Mouse (Mus musculus) limb, embryonic 11.5 days (tissue): ENCODE results near the gene Hrh2. TPM values are rescaled to one million over a fixed set of nuclear protein-coding genes. Genes with fewer than 3 reads are reported as not detected.

Source experiments
- ATAC-seq: fragments of 200-750 bp; cut with Nextera tagmentation; 2 replicates; pipeline ENCODE4 v1.8.0; 2017; ENCODE audit warnings: low read depth; ENCODE audit not compliant: insufficient number of reproducible peaks, low FRiP score, low TSS enrichment
- DNase-seq: peaks from one replicate; pipeline ENCODE4 v3.0.0-alpha.2; 2015; ENCODE audit warnings: low spot score
- H3K27ac ChIP-seq: fragments of 300-500 bp; sonication (generic); replicated peaks from 2 replicates; pipeline ENCODE4 v1.5.1; 2014; ENCODE audit warnings: low read depth, mild to moderate bottlenecking, low read length
- H3K27me3 ChIP-seq: fragments of 300-500 bp; sonication (generic); 2 replicates; pipeline ENCODE4 v1.6.1; 2014; ENCODE audit warnings: mild to moderate bottlenecking, low read length, mixed read lengths; ENCODE audit not compliant: control insufficient read depth, insufficient read depth
- H3K36me3 ChIP-seq: fragments of 300-500 bp; sonication (generic); 2 replicates; pipeline ENCODE4 v1.6.1; 2014; ENCODE audit warnings: mild to moderate bottlenecking, low read length, moderate library complexity, mixed read lengths; ENCODE audit not compliant: control insufficient read depth, insufficient read depth
- H3K4me1 ChIP-seq: fragments of 300-500 bp; sonication (generic); 2 replicates; pipeline ENCODE4 v1.6.1; 2014; ENCODE audit warnings: low read length, mixed read lengths; ENCODE audit not compliant: control insufficient read depth, insufficient read depth
- H3K4me2 ChIP-seq: fragments of 300-500 bp; sonication (generic); 2 replicates; pipeline ENCODE4 v1.6.1; 2014; ENCODE audit warnings: low read depth, mild to moderate bottlenecking, moderate library complexity; ENCODE audit not compliant: severe bottlenecking
- H3K4me3 ChIP-seq: fragments of 300-500 bp; sonication (generic); 2 replicates; pipeline ENCODE4 v1.5.1; 2014; ENCODE audit warnings: low read depth, low read length
- H3K9ac ChIP-seq: fragments of 300-500 bp; sonication (generic); 2 replicates; pipeline ENCODE4 v1.6.1; 2014; ENCODE audit warnings: mild to moderate bottlenecking, low read length
- H3K9me3 ChIP-seq: fragments of 300-500 bp; sonication (generic); 2 replicates; pipeline ENCODE4 v1.6.1; 2016; ENCODE audit warnings: low read length; ENCODE audit not compliant: control insufficient read depth
- WGBS: fragments of 180-500 bp; shearing (Covaris S2); extraction: QIAGEN DNeasy Blood & Tissue Kit; methylation state at CpG from one replicate; pipeline ENCODE4 v1.1.7; 2014; 5-methylcytosine and 5-hydroxymethylcytosine counted together
- polyA plus RNA-seq: library from polyadenylated mRNA; unstranded; fragments of >200 nt; fragmentation: Nextera tagmentation; extraction: Ambion mirVana; gene quantifications from 2 replicates; pipeline ENCODE4 v1.2.1, GENCODE M21; 2014

The Hrh2 gene
- polyA plus RNA-seq, 1 experiment from 2014 or later: not detected

DNA sequence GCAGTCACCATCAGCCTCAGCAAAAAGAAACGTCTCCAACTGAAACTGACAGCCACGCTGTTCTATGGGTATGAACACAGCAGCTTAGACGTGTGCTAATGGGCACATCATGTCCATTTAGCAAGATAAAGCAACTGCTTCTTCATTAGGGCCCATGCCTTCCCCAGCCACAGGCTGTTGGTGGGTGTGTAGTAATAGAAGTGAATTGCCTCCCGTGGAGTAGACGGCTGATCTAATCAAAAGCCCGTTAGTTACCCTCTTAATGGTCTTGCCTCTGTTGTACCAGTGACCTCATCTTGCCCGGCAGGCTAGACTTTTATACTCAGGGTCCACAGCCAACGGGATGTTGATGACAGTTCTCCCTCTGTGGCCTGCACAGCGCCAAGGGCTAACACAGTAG, 7.1 kb downstream of the Hrh2 start:
- WGBS: 44% methylated on average over 9 of the region's 9 CpGs
- no peaks in the 10 kb centered on the region for H3K4me1 ChIP-seq
- no peak for ATAC-seq
- H3K36me3 ChIP-seq: no peaks in the 10 kb centered on the region
- DNase-seq: no peak
- no peaks in the 10 kb centered on the region for H3K27me3 ChIP-seq
- no peak overlapping the region for H3K27ac ChIP-seq
- no peak overlapping the region for H3K9ac ChIP-seq
- H3K9me3 ChIP-seq: no peaks in the 10 kb centered on the region
- H3K4me3 ChIP-seq: no peak overlapping the region
- H3K4me2 ChIP-seq: no peak overlapping the region

- H3K27me3 ChIP-seq: no peaks in the 10 kb centered on the region
- no peak overlapping the region for H3K9ac ChIP-seq
- 84% methylated on average over 8 of the region's 8 CpGs for WGBS
- H3K27ac ChIP-seq: no peak overlapping the region
- no peak overlapping the region for H3K4me2 ChIP-seq
- no peaks in the 10 kb centered on the region for H3K36me3 ChIP-seq
- no peak overlapping the region for H3K4me3 ChIP-seq
- no peak for DNase-seq
- H3K4me1 ChIP-seq: no peaks in the 10 kb centered on the region
- no peaks in the 10 kb centered on the region for H3K9me3 ChIP-seq
- ATAC-seq: no peak
Measured at GRCm38 (mm10) chr13:54202458-54202857, 10.5 kb downstream of the Hrh2 start.

DNA sequence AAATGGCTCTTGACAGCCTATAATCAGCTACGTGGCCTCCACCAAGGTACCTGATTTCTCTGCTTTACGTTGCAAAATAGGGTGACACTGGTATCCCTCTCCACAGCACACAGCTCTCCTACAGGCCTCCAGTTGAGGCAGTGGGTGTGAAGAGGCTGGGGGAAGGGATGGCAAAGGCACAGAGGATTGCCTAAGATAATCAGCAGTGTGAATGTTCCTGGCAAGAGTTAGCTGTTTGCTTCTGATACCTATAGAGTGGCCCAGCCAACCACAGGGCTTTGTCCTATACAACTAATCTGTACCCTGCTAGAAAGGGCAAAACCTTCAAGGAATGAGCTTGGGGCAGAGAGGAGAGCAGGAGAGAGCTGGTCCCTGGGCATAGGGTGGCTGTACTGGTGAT, 11.5 kb downstream of the Hrh2 start:
- H3K27me3 ChIP-seq: no peaks in the 10 kb centered on the region
- no peak overlapping the region for H3K4me3 ChIP-seq
- no peak overlapping the region for H3K4me2 ChIP-seq
- DNase-seq: no peak
- H3K36me3 ChIP-seq: no peaks in the 10 kb centered on the region
- no peaks in the 10 kb centered on the region for H3K9me3 ChIP-seq
- H3K4me1 ChIP-seq: no peaks in the 10 kb centered on the region
- H3K27ac ChIP-seq: no peak overlapping the region
- no peak overlapping the region for H3K9ac ChIP-seq
- 65% methylated on average over 2 of the region's 2 CpGs for WGBS
- ATAC-seq: no peak

GRCm38 (mm10) chr13:54205195-54205594, 13.3 kb downstream of the Hrh2 start:
- H3K4me3 ChIP-seq: no peak overlapping the region
- H3K9me3 ChIP-seq: no peaks in the 10 kb centered on the region
- H3K36me3 ChIP-seq: no peaks in the 10 kb centered on the region
- no peak for ATAC-seq
- no peak overlapping the region for H3K9ac ChIP-seq
- no peaks in the 10 kb centered on the region for H3K27me3 ChIP-seq
- WGBS: 86% methylated on average over 7 of the region's 7 CpGs
- H3K4me1 ChIP-seq: no peaks in the 10 kb centered on the region
- DNase-seq: no peak
- H3K27ac ChIP-seq: no peak overlapping the region
- no peak overlapping the region for H3K4me2 ChIP-seq

DNA sequence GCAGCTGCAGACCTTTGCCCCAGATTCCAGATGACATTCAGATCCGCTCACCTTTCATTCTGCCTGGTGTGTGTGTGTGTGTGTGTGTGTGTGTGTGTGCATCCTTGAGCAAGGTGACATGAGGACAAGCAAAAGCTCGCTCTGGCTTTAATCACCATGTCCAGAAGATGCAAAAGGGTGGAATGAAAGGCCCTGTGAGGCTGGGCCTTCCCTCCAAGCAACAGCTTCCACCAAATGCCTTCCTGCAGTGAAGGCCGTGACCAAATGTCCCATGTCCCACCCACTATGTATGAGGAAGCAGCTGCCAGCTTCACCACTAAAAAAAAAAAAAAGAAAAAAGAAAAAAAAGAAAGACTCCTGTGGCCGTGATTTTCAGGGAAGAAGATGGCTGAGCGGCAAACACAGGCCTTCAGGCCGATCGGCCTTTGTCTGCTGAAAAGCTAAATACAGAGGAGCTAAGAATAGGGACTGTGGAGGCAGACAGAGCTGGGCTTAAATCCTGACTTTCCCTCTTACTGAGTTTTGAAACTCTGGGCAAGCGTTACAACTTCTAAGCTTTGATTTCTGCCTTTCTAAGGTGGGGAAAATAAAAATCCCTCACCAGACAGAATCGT, 14.3 kb downstream of the Hrh2 start:
- Histone ChIP-seq H3K4me3 (no peak overlapping the region), H3K9me3 (no peaks in the 10 kb centered on the region), H3K36me3 (no peaks in the 10 kb centered on the region), H3K4me1 (no peaks in the 10 kb centered on the region), H3K27me3 (no peaks in the 10 kb centered on the region), H3K9ac (no peak overlapping the region), H3K27ac (no peak overlapping the region), H3K4me2 (no peak overlapping the region)
- no peak for DNase-seq
- no peak for ATAC-seq
- 77% methylated on average over 9 of the region's 9 CpGs for WGBS

- ATAC-seq (no peak), DNase-seq (no peak)
- Histone ChIP-seq H3K4me1 (no peaks in the 10 kb centered on the region), H3K27me3 (no peaks in the 10 kb centered on the region), H3K27ac (no peak overlapping the region), H3K9me3 (no peaks in the 10 kb centered on the region), H3K9ac (no peak overlapping the region), H3K36me3 (no peaks in the 10 kb centered on the region), H3K4me2 (no peak overlapping the region), H3K4me3 (no peak overlapping the region)
- 67% methylated on average over 8 of the region's 8 CpGs for WGBS
Measured at GRCm38 (mm10) chr13:54209476-54210253, 17.7 kb downstream of the Hrh2 start.

DNA sequence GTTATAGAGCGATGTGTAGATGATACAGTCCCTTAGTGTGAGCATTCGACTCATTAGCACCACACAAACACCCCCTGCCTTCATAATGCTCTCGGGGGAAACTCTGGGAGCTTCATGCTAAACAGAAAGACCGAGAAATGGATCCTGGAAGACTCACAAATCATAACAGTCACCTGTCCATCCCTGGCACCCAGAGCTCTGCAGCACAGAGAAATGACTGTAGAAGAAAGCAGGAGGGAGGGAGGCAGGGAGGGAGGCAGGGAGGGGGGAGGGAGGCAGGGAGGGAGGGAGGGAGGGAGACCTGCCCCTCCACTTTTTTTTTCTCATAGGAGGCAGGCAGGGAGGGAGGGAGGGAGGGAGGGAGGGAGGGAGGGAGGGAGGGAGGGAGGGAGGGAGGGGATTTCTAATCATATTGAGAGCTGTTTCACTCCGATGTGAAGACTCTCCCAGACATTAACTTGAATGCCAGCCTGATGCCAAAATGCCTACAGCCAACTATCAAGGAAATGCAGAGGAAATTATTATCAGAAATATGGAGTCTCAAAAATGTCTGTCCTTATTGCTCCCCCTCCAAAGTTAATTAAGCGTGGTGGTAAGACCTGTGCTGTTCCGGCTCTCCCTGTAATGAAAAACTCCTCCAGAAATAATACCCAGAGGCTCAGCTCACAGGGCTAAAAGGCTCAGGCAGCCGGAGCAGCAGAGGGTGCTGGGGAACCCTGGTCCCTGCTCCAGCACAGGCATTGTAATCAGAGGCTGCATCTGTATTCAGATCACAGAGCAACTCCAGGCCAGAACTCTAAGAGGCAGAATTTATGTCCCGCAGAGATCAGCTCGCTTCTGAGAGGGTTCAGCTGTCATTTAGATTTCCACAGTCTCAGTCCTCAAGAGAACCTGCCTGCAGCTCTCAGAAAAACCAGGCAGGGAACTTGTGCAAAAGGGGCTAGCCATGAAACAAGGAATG, 19.9 kb downstream of the Hrh2 start:
- ATAC-seq: no peak
- H3K4me1 ChIP-seq: no peaks in the 10 kb centered on the region
- no peak overlapping the region for H3K27ac ChIP-seq
- no peak for DNase-seq
- H3K9me3 ChIP-seq: no peaks in the 10 kb centered on the region
- 47% methylated on average over 10 of the region's 10 CpGs for WGBS
- no peaks in the 10 kb centered on the region for H3K27me3 ChIP-seq
- H3K9ac ChIP-seq: no peak overlapping the region
- H3K36me3 ChIP-seq: no peaks in the 10 kb centered on the region
- no peak overlapping the region for H3K4me3 ChIP-seq
- H3K4me2 ChIP-seq: no peak overlapping the region

DNA sequence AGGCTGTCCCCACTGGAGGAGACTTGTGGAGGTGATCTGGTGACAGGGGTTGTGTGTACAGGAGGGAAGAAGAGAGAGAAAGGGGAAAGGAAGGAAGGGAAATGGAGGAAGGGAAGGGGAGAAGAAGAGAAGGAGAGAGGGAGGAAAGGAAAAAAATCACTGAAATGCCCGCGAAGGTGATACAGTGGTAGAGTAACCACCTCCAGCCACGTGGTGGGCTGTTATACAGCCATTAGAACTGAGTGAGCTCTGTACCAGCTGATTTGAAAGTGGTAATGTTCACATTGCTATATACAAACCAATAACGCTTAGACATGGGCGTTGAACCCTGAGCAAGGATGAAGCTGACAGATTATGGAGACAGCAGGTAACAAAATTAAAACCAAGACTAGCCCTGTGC, 20.6 kb downstream of the Hrh2 start:
- Histone ChIP-seq H3K4me2 (no peak overlapping the region), H3K27ac (no peak overlapping the region), H3K9ac (no peak overlapping the region), H3K9me3 (no peaks in the 10 kb centered on the region), H3K36me3 (no peaks in the 10 kb centered on the region), H3K4me1 (no peaks in the 10 kb centered on the region), H3K4me3 (no peak overlapping the region), H3K27me3 (no peaks in the 10 kb centered on the region)
- 69% methylated on average over 5 of the region's 5 CpGs for WGBS
- DNase-seq: no peak
- no peak for ATAC-seq
